Mouse (Mus musculus) lung, embryonic 16.5 days (tissue): ENCODE measurements around the gene Hist3h2ba. TPM values are rescaled to one million over a fixed set of nuclear protein-coding genes. Genes with fewer than 3 reads are reported as not detected.

ENCODE experiments used
- ATAC-seq: fragments of 200-750 bp; cut with Nextera tagmentation; 2 replicates; pipeline ENCODE4 v1.8.0; 2017; ENCODE audit warnings: low read depth, mild to moderate bottlenecking, moderate library complexity
- H3K27ac ChIP-seq: fragments of 300-500 bp; sonication (generic); 2 replicates; pipeline ENCODE4 v1.5.1; 2014; ENCODE audit warnings: mild to moderate bottlenecking, control low read depth, low read length
- H3K27me3 ChIP-seq: fragments of 300-500 bp; sonication (generic); 2 replicates; pipeline ENCODE4 v1.6.1; 2014; ENCODE audit warnings: low read depth, low read length, mixed read lengths; ENCODE audit not compliant: control insufficient read depth, insufficient read depth
- H3K36me3 ChIP-seq: fragments of 300-500 bp; sonication (generic); 2 replicates; pipeline ENCODE4 v1.6.1; 2014; ENCODE audit warnings: low read length; ENCODE audit not compliant: control insufficient read depth, insufficient read depth
- H3K4me1 ChIP-seq: fragments of 300-500 bp; sonication (generic); replicated peaks from 2 replicates; pipeline ENCODE4 v1.6.1; 2014; ENCODE audit warnings: low read length, mixed read lengths; ENCODE audit not compliant: control insufficient read depth, insufficient read depth
- H3K4me2 ChIP-seq: fragments of 300-500 bp; sonication (generic); 2 replicates; pipeline ENCODE4 v1.6.1; 2014; ENCODE audit warnings: low read depth, low read length, control low read depth
- H3K4me3 ChIP-seq: fragments of 300-500 bp; sonication (generic); 2 replicates; pipeline ENCODE4 v1.5.1; 2014; ENCODE audit warnings: mild to moderate bottlenecking, low read length, control low read depth
- H3K9ac ChIP-seq: fragments of 300-500 bp; sonication (generic); 2 replicates; pipeline ENCODE4 v1.6.1; 2014; ENCODE audit warnings: low read length, control low read depth
- H3K9me3 ChIP-seq: fragments of 300-500 bp; sonication (generic); 2 replicates; pipeline ENCODE4 v1.6.1; 2016; ENCODE audit warnings: low read length; ENCODE audit not compliant: control insufficient read depth
- WGBS: fragments of 180-500 bp; shearing (Covaris S2); extraction: QIAGEN DNeasy Blood & Tissue Kit; methylation state at CpG from one replicate; pipeline ENCODE4 v1.1.7; 2014; 5-methylcytosine and 5-hydroxymethylcytosine counted together
- polyA plus RNA-seq: library from polyadenylated mRNA; unstranded; fragments of >200 nt; fragmentation: Nextera tagmentation; extraction: Ambion mirVana; gene quantifications from 2 replicates; pipeline ENCODE4 v1.2.1, GENCODE M21; 2015

Hist3h2ba gene
- polyA plus RNA-seq, 1 experiment from 2014 or later: 28.3 TPM

- Histone ChIP-seq H3K4me2 (no peak overlapping the region), H3K9me3 (no peaks in the 10 kb centered on the region), H3K4me3 (no peak overlapping the region), H3K36me3 (no peaks in the 10 kb centered on the region), H3K27me3 (0 out of 2 replicates have a peak, but pooled peaks cover 4% of the 10 kb centered on the region), H3K4me1 (peaks cover 9% of the 10 kb centered on the region), H3K9ac (no peak overlapping the region), H3K27ac (peak overlapping the region; percentile 51)
- 61% methylated on average over 8 of the region's 8 CpGs for WGBS
- no peak for ATAC-seq
Measured at GRCm38 (mm10) chr11:58969027-58969426, 20.3 kb downstream of the Hist3h2ba start.

GRCm38 (mm10) chr11:58969659-58970058 is 20.9 kb downstream of the Hist3h2ba start:
- ATAC-seq: peak; percentile 88
- Histone ChIP-seq H3K4me1 (peaks cover 9% of the 10 kb centered on the region), H3K4me3 (no peak overlapping the region), H3K9me3 (no peaks in the 10 kb centered on the region), H3K4me2 (no peak overlapping the region), H3K36me3 (no peaks in the 10 kb centered on the region), H3K27ac (peak overlapping the region; percentile 51), H3K9ac (no peak overlapping the region), H3K27me3 (no peaks in the 10 kb centered on the region)
- WGBS: 36% methylated on average over 6 of the region's 6 CpGs

GRCm38 (mm10) chr11:58970831-58971530 is 22.3 kb downstream of the Hist3h2ba start:
- Histone ChIP-seq H3K27ac (no peak overlapping the region), H3K27me3 (no peaks in the 10 kb centered on the region), H3K4me3 (no peak overlapping the region), H3K4me1 (peaks cover 9% of the 10 kb centered on the region), H3K4me2 (no peak overlapping the region), H3K9ac (no peak overlapping the region), H3K9me3 (no peaks in the 10 kb centered on the region), H3K36me3 (no peaks in the 10 kb centered on the region)
- 89% methylated on average over 21 of the region's 21 CpGs for WGBS
- ATAC-seq: no peak

GRCm38 (mm10) chr11:58971796-58972195 is 23.1 kb downstream of the Hist3h2ba start:
- no peak overlapping the region for H3K4me2 ChIP-seq

GRCm38 (mm10) chr11:58974414-58974813 is 25.7 kb downstream of the Hist3h2ba start:
- Histone ChIP-seq H3K27me3 (no peaks in the 10 kb centered on the region), H3K36me3 (no peaks in the 10 kb centered on the region), H3K4me3 (no peak overlapping the region), H3K9ac (no peak overlapping the region), H3K4me1 (peaks cover 15% of the 10 kb centered on the region), H3K27ac (no peak overlapping the region), H3K9me3 (no peaks in the 10 kb centered on the region), H3K4me2 (no peak overlapping the region)
- ATAC-seq: no peak
- 88% methylated on average over 3 of the region's 3 CpGs for WGBS

More at GRCm38 (mm10) chr11:58971796-58972195, 23.1 kb downstream of the Hist3h2ba start:
- Histone ChIP-seq H3K9me3 (no peaks in the 10 kb centered on the region), H3K27ac (no peak overlapping the region), H3K4me3 (no peak overlapping the region), H3K36me3 (no peaks in the 10 kb centered on the region), H3K27me3 (no peaks in the 10 kb centered on the region), H3K4me1 (peaks cover 9% of the 10 kb centered on the region), H3K9ac (no peak overlapping the region)
- ATAC-seq: no peak
- WGBS: 93% methylated on average over 3 of the region's 3 CpGs

GRCm38 (mm10) chr11:58977150-58977549 is 28.4 kb downstream of the Hist3h2ba start:
- H3K4me2 ChIP-seq: peak overlapping the region; percentile 98
- H3K27me3 ChIP-seq: no peaks in the 10 kb centered on the region
- WGBS: under 1% methylated on average over 29 of the region's 29 CpGs
- H3K9ac ChIP-seq: peak overlapping the region; percentile 96
- peak overlapping the region; percentile 75 for H3K27ac ChIP-seq
- peaks cover 25% of the 10 kb centered on the region for H3K4me1 ChIP-seq
- H3K4me3 ChIP-seq: peak overlapping the region; percentile 98
- ATAC-seq: no peak
- peaks cover 4% of the 10 kb centered on the region for H3K36me3 ChIP-seq
- H3K9me3 ChIP-seq: no peaks in the 10 kb centered on the region

- WGBS: under 1% methylated on average over 21 of the region's 21 CpGs
- peak overlapping the region; percentile 75 for H3K27ac ChIP-seq
- peaks cover 25% of the 10 kb centered on the region for H3K4me1 ChIP-seq
- ATAC-seq: no peak
- H3K9ac ChIP-seq: peak overlapping the region; percentile 96
- H3K9me3 ChIP-seq: no peaks in the 10 kb centered on the region
- H3K27me3 ChIP-seq: no peaks in the 10 kb centered on the region
- peaks cover 9% of the 10 kb centered on the region for H3K36me3 ChIP-seq
- peak overlapping the region; percentile 98 for H3K4me2 ChIP-seq
- H3K4me3 ChIP-seq: peak overlapping the region; percentile 98
Measured at GRCm38 (mm10) chr11:58977607-58978026, 28.9 kb downstream of the Hist3h2ba start.

- no peaks in the 10 kb centered on the region for H3K9me3 ChIP-seq
- peak within 1 kb of the TSS; percentile 98 for H3K4me3 ChIP-seq
- H3K27ac ChIP-seq: peak within 1 kb of the TSS; percentile 75
- peak; percentile 75 for ATAC-seq
- H3K27me3 ChIP-seq: no peaks in the 10 kb centered on the region
- peaks cover 10% of the 10 kb centered on the region for H3K36me3 ChIP-seq
- under 1% methylated on average over 64 of the region's 64 CpGs for WGBS
- H3K4me1 ChIP-seq: peaks cover 25% of the 10 kb centered on the region
- H3K4me2 ChIP-seq: peak within 1 kb of the TSS; percentile 98
- peak within 1 kb of the TSS; percentile 96 for H3K9ac ChIP-seq
Measured at GRCm38 (mm10) chr11:58978027-58978705, 29.4 kb downstream of the Hist3h2ba start, which contains the start of gene Trim11. Trim11 (plus strand) TSS chr11:58978093.

GRCm38 (mm10) chr11:58978706-58979030 is 29.9 kb downstream of the Hist3h2ba start:
- Histone ChIP-seq H3K9ac (peak overlapping the region; percentile 96), H3K4me1 (peaks cover 25% of the 10 kb centered on the region), H3K36me3 (peaks cover 10% of the 10 kb centered on the region), H3K4me3 (peak overlapping the region; percentile 98), H3K27ac (no peak overlapping the region), H3K4me2 (peak overlapping the region; percentile 98), H3K27me3 (no peaks in the 10 kb centered on the region), H3K9me3 (no peaks in the 10 kb centered on the region)
- no peak; the same call in 1 of the 2 replicates for ATAC-seq
- 2% methylated on average over 5 of the region's 5 CpGs for WGBS
